Mouse (Mus musculus): ENCODE measurements around the gene Ets1.

DNA sequence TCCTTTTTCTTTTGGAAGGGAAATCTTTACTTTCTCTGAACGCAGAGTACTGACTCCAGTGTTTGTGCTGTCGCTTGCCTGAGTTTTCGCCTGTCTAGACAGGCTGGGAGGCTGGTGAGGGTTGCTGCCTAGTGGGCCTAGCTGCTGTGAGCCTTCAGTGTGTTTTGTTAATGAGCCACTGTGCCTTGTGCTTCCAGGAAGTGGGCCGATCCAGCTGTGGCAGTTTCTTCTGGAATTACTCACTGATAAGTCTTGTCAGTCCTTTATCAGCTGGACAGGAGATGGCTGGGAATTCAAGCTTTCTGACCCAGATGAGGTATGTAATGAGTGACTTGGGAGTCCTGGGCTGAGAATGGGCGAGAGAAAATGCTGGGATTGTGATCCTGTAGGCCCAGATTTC, 116.6 kb downstream of the Ets1 start:
- TF ChIP-seq TAL1 (IDR thresholded peaks at IDR 0.05; ENCODE audit: low read length) (no peak), GATA1 (IDR thresholded peaks at IDR 0.05; ENCODE audit: low read length) (no peak)
